Comparison of ENCODE assay signal across 29 mouse cellular contexts in the genomic region with DNA sequence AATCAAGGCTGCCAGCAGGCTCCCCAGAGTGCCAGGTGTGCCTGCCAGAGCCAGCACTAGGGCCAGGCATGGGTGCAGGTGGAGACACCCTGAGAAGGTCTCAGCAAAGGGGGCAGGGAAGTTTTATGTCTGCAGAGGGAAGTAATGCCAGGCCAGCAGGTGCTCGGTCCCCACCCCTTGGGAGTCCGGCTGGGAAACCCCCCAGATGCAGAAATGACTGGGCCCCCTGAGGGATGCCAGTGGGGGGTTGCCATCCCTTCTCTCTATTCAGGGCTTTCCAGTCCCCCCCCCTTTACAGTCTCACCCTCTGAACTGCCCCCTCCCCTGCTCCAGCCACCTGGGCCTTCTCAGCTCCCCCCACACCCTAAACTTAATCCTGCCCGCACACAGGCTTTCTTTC. TPM values are rescaled to one million over a fixed set of nuclear protein-coding genes. Genes with fewer than 3 reads are reported as not detected.
DNase-seq lines count a peak whose midpoint lies in the region; ATAC-seq and TF ChIP-seq lines count a peak whose summit lies in the region.
"Had no signal": no experiment of that assay in that cellular context is flagged by ENCODE, and none has a peak within 500 bp of the region (broad histone marks: within the 10 kb centered on the region; RNA-seq: fewer than 3 reads in every experiment).

No protein-coding gene starts in this region.

- H3K27ac ChIP-seq in forebrain, embryonic 10.5 days = peak overlapping the region; percentile 67; the same call in 1 of the 2 replicates
- H3K27ac ChIP-seq in forebrain, embryonic 14.5 days (ENCODE audit: low read depth, low read length) = no peak overlapping the region
- H3K27ac ChIP-seq in midbrain, embryonic 10.5 days (replicated peaks) = peak overlapping the region; percentile 66
- no peak overlapping the region for H3K27ac ChIP-seq in midbrain, embryonic 11.5 days (ENCODE audit: low read depth, low read length)
- 0 out of 2 replicates have a peak overlapping the region, but pooled peaks have one; percentile 15 for H3K27ac ChIP-seq in forebrain, postnatal 0 days (ENCODE audit: low read depth, low read length)
- H3K27ac ChIP-seq in neural tube, embryonic 12.5 days = peak overlapping the region; percentile 6; the same call in 1 of the 2 replicates
- H3K27ac ChIP-seq: embryonic facial prominence, embryonic 15.5 days; heart, adult 2 months; heart, embryonic 13.5 days; kidney, embryonic 15.5 days; liver, embryonic 13.5 days; lung, embryonic 15.5 days had no signal

- H3K4me1 ChIP-seq in forebrain, embryonic 10.5 days = peaks cover 75% of the 10 kb centered on the region
- H3K4me1 ChIP-seq in forebrain, embryonic 14.5 days (ENCODE audit: control insufficient read depth, insufficient read depth, low read length) = peaks cover 48% of the 10 kb centered on the region
- peaks cover 71% of the 10 kb centered on the region for H3K4me1 ChIP-seq in midbrain, embryonic 10.5 days
- H3K4me1 ChIP-seq in midbrain, embryonic 11.5 days (ENCODE audit: control insufficient read depth, insufficient read depth, low read length) = peaks cover 40% of the 10 kb centered on the region
- peaks cover 22% of the 10 kb centered on the region for H3K4me1 ChIP-seq in forebrain, postnatal 0 days (ENCODE audit: insufficient read depth)
- peaks cover 71% of the 10 kb centered on the region for H3K4me1 ChIP-seq in neural tube, embryonic 12.5 days

- no peak for ATAC-seq in forebrain, embryonic 14.5 days
- no peak for ATAC-seq in midbrain, embryonic 11.5 days (ENCODE audit: low FRiP score)
- no peak for ATAC-seq in forebrain, postnatal 0 days
- no peak for ATAC-seq in neural tube, embryonic 12.5 days (ENCODE audit: low FRiP score, low read depth)
- ATAC-seq: CD4-positive, CD25-positive, alpha-beta regulatory T cell, adult 4 months had no signal

- H3K9ac ChIP-seq in forebrain, embryonic 14.5 days (ENCODE audit: low read length) = no peak overlapping the region
- no peak overlapping the region; the same call in 1 of the 2 replicates for H3K9ac ChIP-seq in midbrain, embryonic 11.5 days (ENCODE audit: low read length)
- H3K9ac ChIP-seq in forebrain, postnatal 0 days = no peak overlapping the region
- no peak overlapping the region for H3K9ac ChIP-seq in neural tube, embryonic 12.5 days
- H3K9ac ChIP-seq: embryonic facial prominence, embryonic 15.5 days; heart, embryonic 13.5 days; kidney, embryonic 15.5 days; liver, embryonic 13.5 days; lung, embryonic 15.5 days had no signal

- H3K4me2 ChIP-seq in forebrain, embryonic 14.5 days (ENCODE audit: low read length) = no peak overlapping the region
- H3K4me2 ChIP-seq in midbrain, embryonic 11.5 days = no peak overlapping the region
- H3K4me2 ChIP-seq in forebrain, postnatal 0 days (ENCODE audit: low read depth) = no peak overlapping the region
- no peak overlapping the region for H3K4me2 ChIP-seq in neural tube, embryonic 12.5 days (replicated peaks)
- H3K4me2 ChIP-seq: embryonic facial prominence, embryonic 15.5 days; heart, embryonic 13.5 days; kidney, embryonic 15.5 days; liver, embryonic 13.5 days; lung, embryonic 15.5 days had no signal

- no peaks in the 10 kb centered on the region for H3K9me3 ChIP-seq in forebrain, embryonic 10.5 days
- H3K9me3 ChIP-seq in forebrain, embryonic 14.5 days (replicated peaks; ENCODE audit: control insufficient read depth, low read length) = no peaks in the 10 kb centered on the region
- no peaks in the 10 kb centered on the region for H3K9me3 ChIP-seq in midbrain, embryonic 10.5 days (replicated peaks)
- no peaks in the 10 kb centered on the region for H3K9me3 ChIP-seq in midbrain, embryonic 11.5 days (ENCODE audit: control insufficient read depth, low read length)
- H3K9me3 ChIP-seq in forebrain, postnatal 0 days (ENCODE audit: low read length) = no peaks in the 10 kb centered on the region
- H3K9me3 ChIP-seq in neural tube, embryonic 12.5 days = no peaks in the 10 kb centered on the region
- H3K9me3 ChIP-seq: embryonic facial prominence, embryonic 15.5 days; heart, embryonic 13.5 days; kidney, embryonic 15.5 days; liver, embryonic 13.5 days; lung, embryonic 15.5 days had no signal

- WGBS in forebrain, embryonic 10.5 days = 88% methylated on average over 3 of the region's 3 CpGs
- 68% methylated on average over 3 of the region's 3 CpGs for WGBS in forebrain, embryonic 14.5 days
- 75% methylated on average over 3 of the region's 3 CpGs for WGBS in midbrain, embryonic 10.5 days
- 68% methylated on average over 3 of the region's 3 CpGs for WGBS in midbrain, embryonic 11.5 days
- 62% methylated on average over 3 of the region's 3 CpGs for WGBS in forebrain, postnatal 0 days
- WGBS in neural tube, embryonic 12.5 days = 32% methylated on average over 3 of the region's 3 CpGs

- no peak for DNase-seq in forebrain, embryonic 10.5 days (ENCODE audit: extremely low spot score, low spot score)
- DNase-seq in forebrain, embryonic 14.5 days (ENCODE audit: low spot score) = no peak
- DNase-seq in midbrain, embryonic 10.5 days (ENCODE audit: low spot score) = no peak
- DNase-seq in midbrain, embryonic 11.5 days (ENCODE audit: low spot score, missing footprints) = no peak
- DNase-seq in forebrain, postnatal 0 days = no peak
- no peak for DNase-seq in right cerebral cortex, adult 2 months (ENCODE audit: low spot score in 2 of 2)
- no peak for DNase-seq in frontal cortex, adult 2 months (ENCODE audit: extremely low spot score in 1 of 2, low spot score in 1 of 2)
- DNase-seq: adrenal gland, postnatal 25 days; cerebellum, adult 9-10 months; gastrocnemius, postnatal 36 days; heart, adult 2 months; kidney, adult 11 months; layer of hippocampus, adult 9-11 months; liver, embryonic 13.5 days; lung, postnatal 36 days; retina, postnatal 1 day; thymus, adult 18-20 months; thymus, postnatal 36 days had no signal

- no peaks in the 10 kb centered on the region for H3K36me3 ChIP-seq in forebrain, embryonic 10.5 days (replicated peaks)
- no peaks in the 10 kb centered on the region for H3K36me3 ChIP-seq in forebrain, embryonic 14.5 days (ENCODE audit: control insufficient read depth, insufficient read depth, low read length)
- no peaks in the 10 kb centered on the region for H3K36me3 ChIP-seq in midbrain, embryonic 10.5 days
- no peaks in the 10 kb centered on the region for H3K36me3 ChIP-seq in midbrain, embryonic 11.5 days (ENCODE audit: control insufficient read depth, insufficient read depth, low read length)
- H3K36me3 ChIP-seq in forebrain, postnatal 0 days (ENCODE audit: insufficient read depth) = no peaks in the 10 kb centered on the region
- no peaks in the 10 kb centered on the region for H3K36me3 ChIP-seq in neural tube, embryonic 12.5 days
- H3K36me3 ChIP-seq: embryonic facial prominence, embryonic 15.5 days; heart, embryonic 13.5 days; kidney, embryonic 15.5 days; liver, embryonic 13.5 days; lung, embryonic 15.5 days had no signal

- H3K27me3 ChIP-seq in forebrain, embryonic 10.5 days (ENCODE audit: poor library complexity, severe bottlenecking) = peaks cover 100% of the 10 kb centered on the region
- peaks cover 3% of the 10 kb centered on the region; the same call in 1 of the 2 replicates for H3K27me3 ChIP-seq in forebrain, embryonic 14.5 days (replicated peaks; ENCODE audit: control insufficient read depth, insufficient read depth, low read length)
- peaks cover 99% of the 10 kb centered on the region for H3K27me3 ChIP-seq in midbrain, embryonic 10.5 days (ENCODE audit: low read depth, poor library complexity, severe bottlenecking)
- H3K27me3 ChIP-seq in midbrain, embryonic 11.5 days (ENCODE audit: control insufficient read depth, insufficient read depth, low read length) = peaks cover 18% of the 10 kb centered on the region
- no peaks in the 10 kb centered on the region for H3K27me3 ChIP-seq in forebrain, postnatal 0 days (ENCODE audit: insufficient read depth, low read length)
- H3K27me3 ChIP-seq in neural tube, embryonic 12.5 days (replicated peaks) = peaks cover 33% of the 10 kb centered on the region

- TF ChIP-seq CTCF in forebrain, postnatal 0 days (IDR thresholded peaks at IDR 0.05; ENCODE audit: low read depth) = no peak

- H3K4me3 ChIP-seq in forebrain, embryonic 10.5 days = no peak overlapping the region
- no peak overlapping the region for H3K4me3 ChIP-seq in forebrain, embryonic 14.5 days (ENCODE audit: low read depth, low read length)
- H3K4me3 ChIP-seq in midbrain, embryonic 10.5 days = no peak overlapping the region
- H3K4me3 ChIP-seq in midbrain, embryonic 11.5 days (ENCODE audit: low read depth, low read length) = no peak overlapping the region
- H3K4me3 ChIP-seq in forebrain, postnatal 0 days (ENCODE audit: low read depth, low read length) = no peak overlapping the region
- H3K4me3 ChIP-seq in neural tube, embryonic 12.5 days = no peak overlapping the region
- H3K4me3 ChIP-seq: embryonic facial prominence, embryonic 15.5 days; heart, adult 2 months; heart, embryonic 13.5 days; kidney, embryonic 15.5 days; liver, embryonic 13.5 days; lung, embryonic 15.5 days; megakaryocyte, embryonic 14.5 days had no signal

RNA-seq across cellular contexts. Expression of gene Scrt2, which starts 29.3 kb away (rescaled TPM):
- polyA plus RNA-seq in forebrain, embryonic 10.5 days (2016; fragmentation: Nextera tagmentation; extraction: Ambion mirVana) = 1.1 and 2.4 TPM in 2 replicates
- 16.1 and 16.2 TPM in 2 replicates for polyA plus RNA-seq in forebrain, embryonic 14.5 days (2014; fragmentation: Nextera tagmentation; extraction: Ambion mirVana)
- 2.2 and 4.7 TPM in 2 replicates for polyA plus RNA-seq in midbrain, embryonic 10.5 days (2016; fragmentation: Nextera tagmentation; extraction: Ambion mirVana)
- 10.0 and 11.0 TPM in 2 replicates for polyA plus RNA-seq in midbrain, embryonic 11.5 days (2014; fragmentation: Nextera tagmentation; extraction: Ambion mirVana)
- 7.4 and 8.5 TPM in 2 replicates for total RNA-seq in forebrain, postnatal 0 days (2014; rRNA removed)
- polyA plus RNA-seq in forebrain, postnatal 0 days (2015; fragmentation: Nextera tagmentation; extraction: Ambion mirVana) = 3.7 and 4.3 TPM in 2 replicates
- 34.5 and 35.4 TPM in 2 replicates for polyA plus RNA-seq in neural tube, embryonic 12.5 days (2016; fragmentation: Nextera tagmentation; extraction: Ambion mirVana)
- 15.5 and 19.7 TPM in 2 replicates for polyA plus RNA-seq in frontal cortex, adult 2 months (2012; rRNA removed)
- total RNA-seq: common myeloid progenitor, adult 5-6 weeks; gastrocnemius, adult 18-20 months; gastrocnemius, postnatal 36 days; heart, adult 2 months; heart, postnatal 25 days had no signal
- polyA plus RNA-seq: CD4-positive, CD25-positive, alpha-beta regulatory T cell, adult 4 months; heart, adult 2 months; heart, embryonic 13.5 days; large intestine, adult 2 months; liver, embryonic 13.5 days; lung, embryonic 15.5 days had no signal

RNA-seq across cellular contexts. Expression of gene Srxn1, which starts 53.3 kb away (rescaled TPM):
- 14.6 and 14.9 TPM in 2 replicates for polyA plus RNA-seq in forebrain, embryonic 10.5 days (2016; fragmentation: Nextera tagmentation; extraction: Ambion mirVana)
- 11.8 and 12.0 TPM in 2 replicates for polyA plus RNA-seq in forebrain, embryonic 14.5 days (2014; fragmentation: Nextera tagmentation; extraction: Ambion mirVana)
- polyA plus RNA-seq in midbrain, embryonic 10.5 days (2016; fragmentation: Nextera tagmentation; extraction: Ambion mirVana) = 14.8 and 18.5 TPM in 2 replicates
- polyA plus RNA-seq in midbrain, embryonic 11.5 days (2014; fragmentation: Nextera tagmentation; extraction: Ambion mirVana) = 14.2 and 14.6 TPM in 2 replicates
- 18.4 and 27.3 TPM in 2 replicates for total RNA-seq in forebrain, postnatal 0 days (2014; rRNA removed)
- polyA plus RNA-seq in forebrain, postnatal 0 days (2015; fragmentation: Nextera tagmentation; extraction: Ambion mirVana) = 11.9 and 16.4 TPM in 2 replicates
- polyA plus RNA-seq in neural tube, embryonic 12.5 days (2016; fragmentation: Nextera tagmentation; extraction: Ambion mirVana) = 19.5 and 20.2 TPM in 2 replicates
- polyA plus RNA-seq in frontal cortex, adult 2 months (2012; rRNA removed) = 91.2 and 95.2 TPM in 2 replicates

RNA-seq across cellular contexts. Expression of gene Slc52a3, which starts 55.7 kb away (rescaled TPM):
- polyA plus RNA-seq in forebrain, embryonic 10.5 days (2016; fragmentation: Nextera tagmentation; extraction: Ambion mirVana) = 0.69 and 0.79 TPM in 2 replicates
- 0.72 and 1.1 TPM in 2 replicates for polyA plus RNA-seq in forebrain, embryonic 14.5 days (2014; fragmentation: Nextera tagmentation; extraction: Ambion mirVana)
- 0.81 and 0.87 TPM in 2 replicates for polyA plus RNA-seq in midbrain, embryonic 10.5 days (2016; fragmentation: Nextera tagmentation; extraction: Ambion mirVana)
- 0.64 and 0.88 TPM in 2 replicates for polyA plus RNA-seq in midbrain, embryonic 11.5 days (2014; fragmentation: Nextera tagmentation; extraction: Ambion mirVana)
- total RNA-seq in forebrain, postnatal 0 days (2014; rRNA removed) = 0.92 and 2.2 TPM in 2 replicates
- polyA plus RNA-seq in forebrain, postnatal 0 days (2015; fragmentation: Nextera tagmentation; extraction: Ambion mirVana) = 2.0 TPM in 2 replicates
- 1.1 and 1.3 TPM in 2 replicates for polyA plus RNA-seq in neural tube, embryonic 12.5 days (2016; fragmentation: Nextera tagmentation; extraction: Ambion mirVana)
- 3.2 and 3.8 TPM in 2 replicates for polyA plus RNA-seq in frontal cortex, adult 2 months (2012; rRNA removed)

Comparison
In these comparisons a context has a peak if more than half of its experiments do, and no peak if none do; other contexts are left out.
1. H3K27ac ChIP-seq: peak in forebrain, embryonic 10.5 days (single experiment), midbrain, embryonic 10.5 days (single experiment), forebrain, postnatal 0 days (single experiment) and neural tube, embryonic 12.5 days (single experiment); none in forebrain, embryonic 14.5 days (single experiment) and midbrain, embryonic 11.5 days (single experiment).